Mouse (Mus musculus): ENCODE measurements around the gene Naalad2. TPM values are rescaled to one million over a fixed set of nuclear protein-coding genes. Genes with fewer than 3 reads are reported as not detected.

Naalad2 gene
- 0.77 TPM for polyA plus RNA-seq (2015; fragmentation: Illumina TruSeq; extraction: RNeasy Lipid Tissue Mini Kit (QIAGEN cat#74804); ENCODE audit: low read depth, low replicate concordance)

GRCm38 (mm10) chr9:18402895-18403294, at the start of gene Naalad2:
TSS of gene Naalad2 (minus strand) at chr9:18402995.

GRCm38 (mm10) chr9:18430354-18430753, 27.6 kb upstream of the Naalad2 start, which contains the start of gene Mbd3l2:
TSS of gene Mbd3l2 (plus strand) at chr9:18430654.

GRCm38 (mm10) chr9:18404118-18404517, 1.3 kb upstream of the Naalad2 start, which contains the start of gene Ubtfl1:
TSS of gene Ubtfl1 (plus strand) at chr9:18404418.

GRCm38 (mm10) chr9:18291571-18292429, 111.0 kb downstream of the Naalad2 start, which contains the start of gene Chordc1:
TSS of gene Chordc1 (plus strand) at chr9:18292125.

Other genes starting within 250 kb of the Naalad2 start
- 86.0 TPM for gene Chordc1, start 110.9 kb downstream of the Naalad2 start, polyA plus RNA-seq (2015; fragmentation: Illumina TruSeq; extraction: RNeasy Lipid Tissue Mini Kit (QIAGEN cat#74804); ENCODE audit: low read depth, low replicate concordance)
- not detected for gene Ubtfl1, start 1.4 kb upstream of the Naalad2 start, polyA plus RNA-seq (2015; fragmentation: Illumina TruSeq; extraction: RNeasy Lipid Tissue Mini Kit (QIAGEN cat#74804); ENCODE audit: low read depth, low replicate concordance)
- gene Mbd3l2, start 27.7 kb upstream of the Naalad2 start, polyA plus RNA-seq (2015; fragmentation: Illumina TruSeq; extraction: RNeasy Lipid Tissue Mini Kit (QIAGEN cat#74804); ENCODE audit: low read depth, low replicate concordance), result not detected
- gene Zfp558, start 75.3 kb upstream of the Naalad2 start, polyA plus RNA-seq (2015; fragmentation: Illumina TruSeq; extraction: RNeasy Lipid Tissue Mini Kit (QIAGEN cat#74804); ENCODE audit: low read depth, low replicate concordance), result 2.8 TPM
- gene Mbd3l1, start 75.4 kb upstream of the Naalad2 start, polyA plus RNA-seq (2015; fragmentation: Illumina TruSeq; extraction: RNeasy Lipid Tissue Mini Kit (QIAGEN cat#74804); ENCODE audit: low read depth, low replicate concordance), result not detected